Mouse (Mus musculus) heart, postnatal 0 days (tissue): ENCODE measurements around the gene Prkcb. TPM values are rescaled to one million over a fixed set of nuclear protein-coding genes. Genes with fewer than 3 reads are reported as not detected.

ENCODE experiments used
- ATAC-seq: fragments of 200-750 bp; cut with Nextera tagmentation; 2 replicates; pipeline ENCODE4 v1.8.0; 2017; ENCODE audit warnings: low read depth, moderate number of reproducible peaks, moderate library complexity; ENCODE audit not compliant: insufficient read depth
- DNase-seq: peaks from one replicate; pipeline ENCODE4 v3.0.0-alpha.2; 2016; ENCODE audit warnings: low spot score
- H3K27ac ChIP-seq: fragments of 300-500 bp; sonication (generic); 2 replicates; pipeline ENCODE4 v1.5.1; 2014; ENCODE audit warnings: low read depth, mild to moderate bottlenecking
- H3K27me3 ChIP-seq: fragments of 300-500 bp; sonication (generic); 2 replicates; pipeline ENCODE4 v1.6.1; 2014; ENCODE audit warnings: low read length, mixed read lengths; ENCODE audit not compliant: control insufficient read depth, insufficient read depth
- H3K36me3 ChIP-seq: fragments of 300-500 bp; sonication (generic); replicated peaks from 2 replicates; pipeline ENCODE4 v1.6.1; 2014; ENCODE audit warnings: low read length, mixed read lengths; ENCODE audit not compliant: control insufficient read depth, insufficient read depth
- H3K4me1 ChIP-seq: fragments of 300-500 bp; sonication (generic); 2 replicates; pipeline ENCODE4 v1.6.1; 2014; ENCODE audit warnings: antibody characterized with exemption; ENCODE audit not compliant: control insufficient read depth, insufficient read depth
- H3K4me2 ChIP-seq: fragments of 300-500 bp; sonication (generic); 2 replicates; pipeline ENCODE4 v1.6.1; 2014; ENCODE audit warnings: low read depth, mild to moderate bottlenecking, low read length, moderate library complexity
- H3K4me3 ChIP-seq: fragments of 300-500 bp; sonication (generic); 2 replicates; pipeline ENCODE4 v1.5.1; 2014; ENCODE audit warnings: low read depth, low read length
- H3K9ac ChIP-seq: fragments of 300-500 bp; sonication (generic); replicated peaks from 2 replicates; pipeline ENCODE4 v1.6.1; 2014; ENCODE audit warnings: low read depth, low read length, mixed read lengths
- H3K9me3 ChIP-seq: fragments of 300-500 bp; sonication (generic); replicated peaks from 2 replicates; pipeline ENCODE4 v1.6.1; 2016; ENCODE audit warnings: low read length; ENCODE audit not compliant: control insufficient read depth
- CTCF ChIP-seq: IDR thresholded peaks from 2 replicates; pipeline ENCODE4 v1.5.1; 2016; ENCODE audit warnings: antibody characterized with exemption, control low read depth, low read depth
- EP300 ChIP-seq: IDR thresholded peaks from 2 replicates; pipeline ENCODE4 v1.6.1; 2016; ENCODE audit warnings: antibody characterized with exemption, low read depth
- WGBS: fragments of 180-500 bp; shearing (Covaris S2); extraction: QIAGEN DNeasy Blood & Tissue Kit; methylation state at CpG from one replicate; pipeline ENCODE4 v1.1.7; 2014; 5-methylcytosine and 5-hydroxymethylcytosine counted together
- polyA plus RNA-seq: library from polyadenylated mRNA; unstranded; fragments of >200 nt; fragmentation: Nextera tagmentation; extraction: Ambion mirVana; gene quantifications from 2 replicates; pipeline ENCODE4 v1.2.1, GENCODE M21; 2015
- total RNA-seq: library from RNA; depleted of rRNA; stranded (reverse); fragments of >200 nt; gene quantifications from 2 replicates; pipeline ENCODE4 v1.2.3, GENCODE M21; 2014; ENCODE audit warnings: low replicate concordance

Prkcb gene
- total and polyA plus RNA-seq, 2 experiments from 2014 or later, result 1.1 to 1.9 TPM

GRCm38 (mm10) chr7:122544616-122545015, 256.1 kb downstream of the Prkcb start:
- no peak for DNase-seq
- no peaks in the 10 kb centered on the region for H3K4me1 ChIP-seq
- H3K9ac ChIP-seq, result no peak overlapping the region
- H3K9me3 ChIP-seq, result no peaks in the 10 kb centered on the region
- no peak overlapping the region for H3K4me3 ChIP-seq
- H3K27me3 ChIP-seq, result no peaks in the 10 kb centered on the region
- WGBS, result 61% methylated on average over 3 of the region's 3 CpGs
- ATAC-seq, result no peak
- H3K4me2 ChIP-seq, result no peak overlapping the region
- H3K27ac ChIP-seq, result no peak overlapping the region
- no peak for TF ChIP-seq EP300
- no peak for TF ChIP-seq CTCF
- no peaks in the 10 kb centered on the region for H3K36me3 ChIP-seq

GRCm38 (mm10) chr7:122556575-122557140, 268.1 kb downstream of the Prkcb start:
- H3K36me3 ChIP-seq, result no peaks in the 10 kb centered on the region
- no peaks in the 10 kb centered on the region for H3K4me1 ChIP-seq
- 46% methylated on average over 6 of the region's 6 CpGs for WGBS
- no peak for TF ChIP-seq EP300
- no peak for TF ChIP-seq CTCF
- DNase-seq, result no peak
- H3K27me3 ChIP-seq, result no peaks in the 10 kb centered on the region
- H3K9me3 ChIP-seq, result no peaks in the 10 kb centered on the region
- H3K4me2 ChIP-seq, result no peak overlapping the region
- no peak for ATAC-seq
- no peak overlapping the region for H3K9ac ChIP-seq
- no peak overlapping the region for H3K4me3 ChIP-seq
- no peak overlapping the region for H3K27ac ChIP-seq

GRCm38 (mm10) chr7:122558085-122558811, 269.7 kb downstream of the Prkcb start:
- ATAC-seq, result no peak
- TF ChIP-seq CTCF (no peak), EP300 (no peak)
- 62% methylated on average over 7 of the region's 7 CpGs for WGBS

GRCm38 (mm10) chr7:122558912-122559311, 270.4 kb downstream of the Prkcb start:
- Histone ChIP-seq H3K4me1 (peaks cover 8% of the 10 kb centered on the region; the same call in 1 of the 2 replicates), H3K9ac (no peak overlapping the region), H3K4me3 (no peak overlapping the region), H3K9me3 (no peaks in the 10 kb centered on the region), H3K27ac (no peak overlapping the region), H3K36me3 (no peaks in the 10 kb centered on the region), H3K4me2 (no peak overlapping the region), H3K27me3 (no peaks in the 10 kb centered on the region)
- TF ChIP-seq CTCF (no peak), EP300 (no peak)
- ATAC-seq, result no peak
- WGBS, result 23% methylated on average over 6 of the region's 6 CpGs
- no peak for DNase-seq

More at GRCm38 (mm10) chr7:122558085-122558811, 269.7 kb downstream of the Prkcb start:
- Histone ChIP-seq H3K9me3 (no peaks in the 10 kb centered on the region), H3K4me3 (no peak overlapping the region), H3K4me1 (peaks cover 8% of the 10 kb centered on the region; the same call in 1 of the 2 replicates), H3K27me3 (no peaks in the 10 kb centered on the region), H3K27ac (no peak overlapping the region), H3K9ac (no peak overlapping the region), H3K36me3 (no peaks in the 10 kb centered on the region), H3K4me2 (no peak overlapping the region)
- no peak for DNase-seq

DNA sequence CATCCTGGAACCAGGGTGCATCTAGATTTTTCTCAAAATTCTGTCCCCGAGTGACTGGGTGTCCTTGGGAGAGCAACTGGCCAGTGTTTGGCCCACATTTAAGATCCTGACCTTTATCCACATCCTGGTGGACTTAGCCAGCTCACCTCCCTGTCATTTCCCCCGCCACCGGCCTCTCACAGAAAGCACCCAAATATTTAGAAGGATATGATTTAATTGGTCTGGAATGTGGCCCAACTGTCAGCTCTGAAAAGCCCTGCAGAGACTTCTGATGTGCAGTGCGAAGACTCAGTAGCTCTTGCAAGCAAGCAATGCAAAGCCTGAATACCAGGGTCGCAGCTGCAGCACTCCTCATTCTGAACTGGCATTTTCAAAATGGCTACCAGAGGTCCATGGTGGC, 274.0 kb downstream of the Prkcb start:
- 27% methylated on average over 5 of the region's 5 CpGs for WGBS
- peak; percentile 16 for DNase-seq

More for the DNA sequence above, 274.0 kb downstream of the Prkcb start:
- TF ChIP-seq EP300 (no peak), CTCF (no peak)
- no peaks in the 10 kb centered on the region for H3K36me3 ChIP-seq
- H3K4me1 ChIP-seq, result peaks cover 8% of the 10 kb centered on the region; the same call in 1 of the 2 replicates
- no peak overlapping the region for H3K4me3 ChIP-seq
- no peaks in the 10 kb centered on the region for H3K9me3 ChIP-seq
- no peak for ATAC-seq
- no peaks in the 10 kb centered on the region for H3K27me3 ChIP-seq
- H3K4me2 ChIP-seq, result no peak overlapping the region
- no peak overlapping the region for H3K27ac ChIP-seq
- no peak overlapping the region for H3K9ac ChIP-seq
